ENCODE assay signal across 9 mouse cellular contexts in the genomic region with DNA sequence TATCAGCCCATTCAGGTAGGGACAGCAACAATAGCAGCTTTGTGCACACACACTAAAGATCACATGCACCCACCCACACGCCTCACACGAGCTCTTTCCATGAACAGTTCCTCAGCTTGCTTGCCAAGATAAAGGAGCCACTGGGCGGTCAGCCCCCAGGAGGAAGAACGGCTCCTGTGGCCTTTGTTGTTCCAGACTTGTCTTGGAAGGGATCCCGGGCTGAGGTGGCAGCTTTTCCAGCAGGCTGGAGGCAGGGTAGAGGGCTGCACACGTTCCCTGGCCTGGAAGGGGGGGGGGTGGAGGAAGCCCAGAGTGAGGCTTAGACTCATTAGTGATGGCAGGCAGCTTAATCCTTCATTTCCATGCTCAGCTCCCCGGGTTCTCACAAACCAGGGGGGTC. TPM values are rescaled to one million over a fixed set of nuclear protein-coding genes. Genes with fewer than 3 reads are reported as not detected.
DNase-seq lines count a peak whose midpoint lies in the region; ATAC-seq lines count a peak whose summit lies in the region.
"Had no signal": no experiment of that assay in that cellular context is flagged by ENCODE, and none has a peak within 500 bp of the region (broad histone marks: within the 10 kb centered on the region; RNA-seq: fewer than 3 reads in every experiment).

No protein-coding gene starts in this region.

- no peaks in the 10 kb centered on the region for H3K36me3 ChIP-seq in midbrain, embryonic 15.5 days (replicated peaks)

- ATAC-seq in midbrain, embryonic 15.5 days (replicated peaks): peak; percentile 71

- H3K4me1 ChIP-seq in midbrain, embryonic 15.5 days: peaks cover 26% of the 10 kb centered on the region

- H3K9ac ChIP-seq in midbrain, embryonic 15.5 days: no peak overlapping the region

- no peak overlapping the region for H3K4me2 ChIP-seq in midbrain, embryonic 15.5 days

- DNase-seq in gastrocnemius, postnatal 25 days: peak; percentile 16
- no peak for DNase-seq in gastrocnemius, adult 18-20 months (ENCODE audit: low spot score)
- DNase-seq in retina, postnatal 1 day: peak; percentile 76
- DNase-seq in retina, embryonic 14.5 days (ENCODE audit: low spot score): no peak
- DNase-seq in heart, adult 9 months (ENCODE audit: low spot score in 2 of 2): peak; percentile 35 to 49
- no peak for DNase-seq in spleen, postnatal 36 days (ENCODE audit: low spot score in 2 of 2)
- DNase-seq in thymus, postnatal 0 days (ENCODE audit: low spot score): no peak

- H3K4me3 ChIP-seq in midbrain, embryonic 15.5 days: no peak overlapping the region

- no peaks in the 10 kb centered on the region; the same call in 1 of the 2 replicates for H3K9me3 ChIP-seq in midbrain, embryonic 15.5 days

- no peak overlapping the region for H3K27ac ChIP-seq in midbrain, embryonic 15.5 days

- WGBS in midbrain, embryonic 15.5 days: 9% methylated on average over 7 of the region's 7 CpGs

- peaks cover 29% of the 10 kb centered on the region for H3K27me3 ChIP-seq in midbrain, embryonic 15.5 days (replicated peaks)

RNA-seq across cellular contexts. Expression of a gene that starts 18.2 kb away (rescaled TPM):
- total RNA-seq in gastrocnemius, postnatal 25 days (2021): not detected
- total RNA-seq in gastrocnemius, adult 18-20 months (2021): not detected
- polyA plus RNA-seq in midbrain, embryonic 15.5 days (2015; fragmentation: Nextera tagmentation; extraction: Ambion mirVana): 0.27 and 0.28 TPM in 2 replicates
- polyA plus RNA-seq in thymus, postnatal 0 days (2015; fragmentation: Nextera tagmentation; extraction: Ambion mirVana): not detected in 2 replicates
- polyA plus RNA-seq: stomach, embryonic 16.5 days had no signal

RNA-seq across cellular contexts. Expression of a gene that starts 24.4 kb away (rescaled TPM):
- total RNA-seq in gastrocnemius, postnatal 25 days (2021): not detected
- total RNA-seq in gastrocnemius, adult 18-20 months (2021): not detected
- polyA plus RNA-seq in midbrain, embryonic 15.5 days (2015; fragmentation: Nextera tagmentation; extraction: Ambion mirVana): 0.17 TPM in 1 of 2 replicates, not detected in the other
- polyA plus RNA-seq in thymus, postnatal 0 days (2015; fragmentation: Nextera tagmentation; extraction: Ambion mirVana): not detected in 2 replicates
- polyA plus RNA-seq: stomach, embryonic 16.5 days had no signal

RNA-seq across cellular contexts. Expression of a gene that starts 31.1 kb away (rescaled TPM):
- total RNA-seq in gastrocnemius, postnatal 25 days (2021): not detected
- not detected for total RNA-seq in gastrocnemius, adult 18-20 months (2021)
- polyA plus RNA-seq in midbrain, embryonic 15.5 days (2015; fragmentation: Nextera tagmentation; extraction: Ambion mirVana): 10.9 and 12.7 TPM in 2 replicates
- 0.04 and 0.05 TPM in 2 replicates for polyA plus RNA-seq in thymus, postnatal 0 days (2015; fragmentation: Nextera tagmentation; extraction: Ambion mirVana)
- polyA plus RNA-seq: stomach, embryonic 16.5 days had no signal

Comparison
In these comparisons a context has a peak if more than half of its experiments do, and no peak if none do; other contexts are left out.
1. DNase-seq: peak in gastrocnemius, postnatal 25 days (single experiment), retina, postnatal 1 day (single experiment) and heart, adult 9 months (2 of 2); none in gastrocnemius, adult 18-20 months (single experiment), retina, embryonic 14.5 days (single experiment), spleen, postnatal 36 days (0 of 2) and thymus, postnatal 0 days (single experiment).